Mouse (Mus musculus) limb, embryonic 12.5 days (tissue): ENCODE measurements at regions not wholly inside any gene's neighbourhood (a gene's known extent, or its start where the extent isn't known, plus 50 kb on each side); places are given as distances from the start of the nearest gene placed in this dataset.

ENCODE experiments used
- ATAC-seq: fragments of 200-750 bp; cut with Nextera tagmentation; 2 replicates; pipeline ENCODE4 v1.8.0; 2017; ENCODE audit warnings: low read depth, moderate TSS enrichment; ENCODE audit not compliant: insufficient number of reproducible peaks, insufficient read depth, low FRiP score, low TSS enrichment
- H3K27ac ChIP-seq: fragments of 300-500 bp; sonication (generic); 2 replicates; pipeline ENCODE4 v1.5.1; 2016; ENCODE audit warnings: mild to moderate bottlenecking, moderate library complexity
- H3K27me3 ChIP-seq: fragments of 300-500 bp; sonication (generic); 2 replicates; pipeline ENCODE4 v1.6.1; 2016; ENCODE audit warnings: mild to moderate bottlenecking, moderate library complexity
- H3K36me3 ChIP-seq: fragments of 300-500 bp; sonication (generic); 2 replicates; pipeline ENCODE4 v1.6.1; 2016; ENCODE audit warnings: mild to moderate bottlenecking, moderate library complexity
- H3K4me1 ChIP-seq: fragments of 300-500 bp; sonication (generic); replicated peaks from 2 replicates; pipeline ENCODE4 v1.6.1; 2016
- H3K4me2 ChIP-seq: fragments of 300-500 bp; sonication (generic); 2 replicates; pipeline ENCODE4 v1.6.1; 2016; ENCODE audit warnings: mild to moderate bottlenecking, moderate library complexity
- H3K4me3 ChIP-seq: fragments of 300-500 bp; sonication (generic); replicated peaks from 2 replicates; pipeline ENCODE4 v1.5.1; 2016; ENCODE audit warnings: mild to moderate bottlenecking
- H3K9ac ChIP-seq: fragments of 300-500 bp; sonication (generic); replicated peaks from 2 replicates; pipeline ENCODE4 v1.6.1; 2016; ENCODE audit warnings: mild to moderate bottlenecking, moderate library complexity
- H3K9me3 ChIP-seq: fragments of 300-500 bp; sonication (generic); 2 replicates; pipeline ENCODE4 v1.6.1; 2016; ENCODE audit warnings: mild to moderate bottlenecking, moderate library complexity
- WGBS: fragments of 180-500 bp; shearing (Covaris S2); methylation state at CpG from one replicate; pipeline ENCODE4 v1.1.7; 2016; 5-methylcytosine and 5-hydroxymethylcytosine counted together

DNA sequence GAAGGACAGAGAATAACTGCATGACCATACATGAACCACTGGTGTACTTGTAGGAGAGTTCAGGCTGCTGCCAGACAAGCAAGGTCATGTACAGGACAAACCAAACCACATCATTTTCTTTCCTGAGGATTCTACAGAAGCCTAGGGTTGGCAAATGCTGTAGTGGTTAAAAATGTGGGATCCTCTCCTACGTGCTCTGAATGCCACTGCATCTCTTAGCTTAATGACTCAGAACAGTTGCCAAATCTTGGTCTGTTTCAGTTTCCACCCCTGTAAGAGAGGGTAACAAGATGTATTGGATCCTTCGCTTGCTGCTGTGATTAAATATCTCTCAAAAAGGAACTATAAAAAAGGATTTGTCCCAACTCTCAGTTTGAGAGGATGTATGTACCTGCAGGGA lies 938.1 kb downstream of the 4930444P10Rik start:
- no peak overlapping the region for H3K9ac ChIP-seq
- H3K4me2 ChIP-seq, result no peak overlapping the region
- H3K27ac ChIP-seq, result no peak overlapping the region
- WGBS, result 92% methylated on average over 2 of the region's 2 CpGs
- no peaks in the 10 kb centered on the region for H3K9me3 ChIP-seq
- no peak overlapping the region for H3K4me3 ChIP-seq
- H3K4me1 ChIP-seq, result no peaks in the 10 kb centered on the region
- H3K36me3 ChIP-seq, result no peaks in the 10 kb centered on the region
- ATAC-seq, result no peak
- no peaks in the 10 kb centered on the region for H3K27me3 ChIP-seq

DNA sequence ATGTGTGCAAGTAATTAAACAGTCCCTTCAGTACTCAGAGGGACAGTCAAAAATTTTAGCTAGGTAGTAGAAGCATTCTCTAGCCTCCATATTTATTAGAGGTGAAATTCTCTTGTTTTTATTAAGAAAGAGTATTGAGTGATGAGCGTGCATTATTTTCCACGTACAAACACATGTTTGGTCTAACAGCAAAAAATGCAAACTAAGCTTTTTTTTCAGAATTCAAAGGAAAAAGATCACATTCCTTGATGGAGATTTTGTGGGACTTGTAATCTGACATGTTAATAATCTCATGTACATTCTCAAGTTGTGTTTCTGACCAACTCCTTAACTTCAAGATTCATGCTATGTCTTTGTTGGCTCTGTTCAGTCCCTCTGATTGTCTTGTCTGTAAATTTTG lies 939.2 kb downstream of the 4930444P10Rik start:
- H3K9ac ChIP-seq, result no peak overlapping the region
- H3K4me3 ChIP-seq, result no peak overlapping the region
- no peak overlapping the region for H3K27ac ChIP-seq
- no peak for ATAC-seq
- no peaks in the 10 kb centered on the region for H3K4me1 ChIP-seq
- no peaks in the 10 kb centered on the region for H3K36me3 ChIP-seq
- no peak overlapping the region for H3K4me2 ChIP-seq
- WGBS, result 88% methylated on average over 2 of the region's 2 CpGs
- no peaks in the 10 kb centered on the region for H3K9me3 ChIP-seq
- no peaks in the 10 kb centered on the region for H3K27me3 ChIP-seq

- Histone ChIP-seq H3K9ac (no peak overlapping the region), H3K9me3 (no peaks in the 10 kb centered on the region), H3K4me2 (no peak overlapping the region), H3K27me3 (no peaks in the 10 kb centered on the region), H3K4me1 (no peaks in the 10 kb centered on the region), H3K36me3 (no peaks in the 10 kb centered on the region), H3K27ac (no peak overlapping the region), H3K4me3 (no peak overlapping the region)
- WGBS, result 79% methylated on average over 1 of the region's 1 CpGs
- ATAC-seq, result no peak
Observed at GRCm38 (mm10) chr1:15143922-15144591, 949.1 kb downstream of the 4930444P10Rik start.

- no peak for ATAC-seq
- Histone ChIP-seq H3K9me3 (no peaks in the 10 kb centered on the region), H3K4me2 (no peak overlapping the region), H3K4me3 (no peak overlapping the region), H3K36me3 (no peaks in the 10 kb centered on the region), H3K9ac (no peak overlapping the region), H3K4me1 (no peaks in the 10 kb centered on the region), H3K27me3 (no peaks in the 10 kb centered on the region), H3K27ac (no peak overlapping the region)
- WGBS, result 63% methylated on average over 3 of the region's 3 CpGs
Observed at GRCm38 (mm10) chr1:15118462-15118861, 974.7 kb downstream of the 4930444P10Rik start.

DNA sequence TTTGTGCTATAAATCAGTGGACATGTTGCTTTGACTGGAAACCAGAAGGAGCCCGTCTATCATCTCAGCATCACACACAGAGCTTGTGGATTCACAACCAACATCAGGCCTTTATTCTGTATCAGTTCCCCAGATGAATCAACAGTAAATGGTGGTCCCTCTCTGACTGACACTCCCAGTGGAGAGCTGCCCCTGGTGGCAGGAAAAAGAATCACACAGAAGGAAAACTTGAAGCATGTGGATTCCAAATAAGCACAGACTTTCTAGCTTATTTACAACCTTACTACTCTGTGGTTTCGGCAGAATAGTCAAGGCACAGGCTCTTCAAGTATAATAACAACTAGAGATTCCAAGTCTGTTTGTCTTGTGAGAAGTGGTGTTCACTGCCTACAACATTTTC lies 981.7 kb downstream of the 4930444P10Rik start:
- WGBS, result 80% methylated on average over 2 of the region's 2 CpGs
- H3K4me1 ChIP-seq, result no peaks in the 10 kb centered on the region

GRCm38 (mm10) chr1:15070331-15070730 lies 1022.8 kb downstream of the 4930444P10Rik start:
- 97% methylated on average over 1 of the region's 1 CpGs for WGBS
- ATAC-seq, result no peak
- no peaks in the 10 kb centered on the region for H3K9me3 ChIP-seq
- H3K36me3 ChIP-seq, result no peaks in the 10 kb centered on the region
- no peaks in the 10 kb centered on the region for H3K27me3 ChIP-seq
- no peak overlapping the region for H3K4me2 ChIP-seq
- no peaks in the 10 kb centered on the region for H3K4me1 ChIP-seq
- H3K9ac ChIP-seq, result no peak overlapping the region
- H3K27ac ChIP-seq, result no peak overlapping the region
- H3K4me3 ChIP-seq, result no peak overlapping the region

More for the DNA sequence above, 981.7 kb downstream of the 4930444P10Rik start:
- no peak overlapping the region for H3K4me3 ChIP-seq
- H3K36me3 ChIP-seq, result no peaks in the 10 kb centered on the region
- H3K9ac ChIP-seq, result no peak overlapping the region
- H3K4me2 ChIP-seq, result no peak overlapping the region
- H3K27me3 ChIP-seq, result no peaks in the 10 kb centered on the region
- no peak overlapping the region for H3K27ac ChIP-seq
- no peak for ATAC-seq
- no peaks in the 10 kb centered on the region for H3K9me3 ChIP-seq

DNA sequence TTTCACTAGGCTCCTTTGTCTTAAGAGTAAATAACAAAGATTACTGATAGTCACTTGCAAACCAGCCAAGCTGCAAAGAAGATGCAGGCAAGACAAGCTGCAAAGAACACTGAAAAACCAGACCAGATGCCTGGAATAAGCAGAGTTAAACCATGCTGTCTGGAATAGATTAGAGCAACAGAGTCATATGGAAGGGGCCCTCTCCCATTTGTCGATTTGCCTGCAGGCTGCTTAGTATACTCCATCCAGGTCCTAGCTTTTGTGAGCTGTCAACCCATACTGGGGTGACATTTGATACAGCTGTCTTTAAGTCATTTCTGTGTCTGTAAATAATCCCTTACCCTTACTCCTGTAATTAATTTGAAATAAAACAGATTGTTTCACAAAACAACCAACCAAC lies 1059.1 kb downstream of the 4930444P10Rik start:
- Histone ChIP-seq H3K27ac (no peak overlapping the region), H3K9me3 (no peaks in the 10 kb centered on the region), H3K27me3 (no peaks in the 10 kb centered on the region), H3K36me3 (no peaks in the 10 kb centered on the region), H3K9ac (no peak overlapping the region), H3K4me1 (no peaks in the 10 kb centered on the region), H3K4me3 (no peak overlapping the region), H3K4me2 (no peak overlapping the region)
- WGBS, result 7% methylated on average over 1 of the region's 1 CpGs
- ATAC-seq, result peak; percentile 73; the same call in 1 of the 2 replicates

- H3K9ac ChIP-seq, result no peak overlapping the region
- no peaks in the 10 kb centered on the region for H3K36me3 ChIP-seq
- H3K9me3 ChIP-seq, result no peaks in the 10 kb centered on the region
- ATAC-seq, result no peak
- no peaks in the 10 kb centered on the region for H3K27me3 ChIP-seq
- WGBS, result 87% methylated on average over 4 of the region's 4 CpGs
- H3K4me3 ChIP-seq, result no peak overlapping the region
- no peaks in the 10 kb centered on the region for H3K4me1 ChIP-seq
- H3K4me2 ChIP-seq, result no peak overlapping the region
- H3K27ac ChIP-seq, result no peak overlapping the region
Observed at GRCm38 (mm10) chr1:15018460-15018779, 1074.7 kb downstream of the 4930444P10Rik start.

DNA sequence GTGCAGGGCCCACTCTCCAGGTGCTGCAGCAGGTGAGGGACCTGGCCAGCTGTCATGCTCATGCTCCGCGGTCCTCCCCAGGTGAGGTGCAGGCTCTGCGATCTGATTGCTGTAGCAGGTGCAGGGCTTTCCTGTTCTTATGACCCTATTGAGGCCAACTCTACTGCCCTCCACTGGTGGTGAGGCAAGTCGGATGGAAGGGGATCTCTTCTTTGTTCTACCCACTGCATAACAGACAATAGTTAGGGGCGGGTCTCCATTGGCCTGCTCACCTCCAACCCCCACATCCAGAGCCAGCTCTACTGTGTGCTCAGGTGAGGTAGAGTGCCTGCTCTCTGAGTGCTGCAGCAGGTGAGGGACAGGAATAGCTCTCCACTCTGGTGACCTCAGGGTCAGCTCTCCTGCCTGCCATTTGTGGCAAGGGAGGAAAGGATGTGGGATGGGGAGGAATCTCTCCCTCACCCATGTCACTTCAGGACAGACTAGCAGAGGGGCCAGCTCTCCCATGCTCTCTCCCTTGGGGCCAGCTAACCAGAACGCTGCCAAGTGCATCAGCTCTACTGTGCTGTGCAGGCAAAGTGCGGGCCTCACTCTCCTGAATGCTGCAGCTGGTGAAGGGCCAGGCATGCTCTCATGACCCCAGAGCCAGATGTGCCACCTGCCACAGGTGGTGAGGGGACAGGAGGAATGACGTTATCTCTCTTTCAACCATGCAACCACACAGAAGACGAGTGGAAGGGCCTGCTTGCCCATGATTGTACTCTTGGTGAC lies 1075.3 kb downstream of the 4930444P10Rik start:
- peak; percentile 63 for ATAC-seq
- no peak overlapping the region for H3K27ac ChIP-seq
- H3K27me3 ChIP-seq, result no peaks in the 10 kb centered on the region
- no peaks in the 10 kb centered on the region for H3K4me1 ChIP-seq
- H3K9ac ChIP-seq, result no peak overlapping the region
- H3K4me2 ChIP-seq, result no peak overlapping the region
- no peak overlapping the region for H3K4me3 ChIP-seq
- 65% methylated on average over 9 of the region's 9 CpGs for WGBS
- no peaks in the 10 kb centered on the region for H3K36me3 ChIP-seq
- H3K9me3 ChIP-seq, result no peaks in the 10 kb centered on the region

GRCm38 (mm10) chr1:15007663-15008344 lies 1085.3 kb downstream of the 4930444P10Rik start:
- Histone ChIP-seq H3K9me3 (no peaks in the 10 kb centered on the region), H3K4me3 (no peak overlapping the region), H3K27me3 (no peaks in the 10 kb centered on the region), H3K4me1 (no peaks in the 10 kb centered on the region), H3K9ac (no peak overlapping the region), H3K4me2 (no peak overlapping the region), H3K36me3 (no peaks in the 10 kb centered on the region), H3K27ac (no peak overlapping the region)
- ATAC-seq, result no peak
- WGBS, result 4% methylated on average over 3 of the region's 3 CpGs

DNA sequence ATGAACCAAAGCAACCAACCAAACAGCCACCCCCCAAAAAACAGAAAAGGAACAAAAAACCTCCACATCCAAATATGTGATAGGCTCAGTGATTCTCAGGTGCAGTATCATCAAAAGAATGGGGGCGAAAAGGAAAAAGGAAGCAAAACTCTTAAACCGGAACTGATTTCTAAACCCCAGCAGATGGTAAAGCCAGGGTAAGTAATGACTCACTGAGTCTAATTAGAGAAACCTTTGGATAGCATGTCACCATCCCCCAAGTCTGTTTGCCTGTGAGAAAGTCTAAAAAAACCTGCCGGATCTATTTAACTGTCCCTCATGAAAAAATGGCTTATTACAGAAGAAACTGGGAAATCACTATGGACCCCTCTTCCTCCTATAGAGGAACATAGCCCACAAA lies 1097.8 kb downstream of the 4930444P10Rik start:
- Histone ChIP-seq H3K4me1 (no peaks in the 10 kb centered on the region), H3K9ac (no peak overlapping the region), H3K27ac (no peak overlapping the region), H3K27me3 (no peaks in the 10 kb centered on the region), H3K4me2 (no peak overlapping the region), H3K9me3 (no peaks in the 10 kb centered on the region), H3K36me3 (no peaks in the 10 kb centered on the region), H3K4me3 (no peak overlapping the region)
- no peak for ATAC-seq
- WGBS, result 89% methylated on average over 3 of the region's 3 CpGs
